Comparison of ENCODE assay signal across 12 mouse cellular contexts in genomic region chr9:108317572-108317971, GRCm38 (mm10). TPM values are rescaled to one million over a fixed set of nuclear protein-coding genes. Genes with fewer than 3 reads are reported as not detected.
DNase-seq lines count a peak whose midpoint lies in the region; ATAC-seq and TF ChIP-seq lines count a peak whose summit lies in the region.
"Had no signal": no experiment of that assay in that cellular context is flagged by ENCODE, and none has a peak within 500 bp of the region (broad histone marks: within the 10 kb centered on the region; RNA-seq: fewer than 3 reads in every experiment).

No protein-coding gene starts in this region.

- no peak for TF ChIP-seq POLR2A in CH12.LX (IDR thresholded peaks at IDR 0.05; ENCODE audit: low read depth, low read length)

- H3K9me3 ChIP-seq in kidney, embryonic 15.5 days (replicated peaks): no peaks in the 10 kb centered on the region
- H3K9me3 ChIP-seq in CH12.LX (replicated peaks; ENCODE audit: low read length): no peaks in the 10 kb centered on the region
- no peaks in the 10 kb centered on the region for H3K9me3 ChIP-seq in forebrain, embryonic 14.5 days (replicated peaks; ENCODE audit: control insufficient read depth, low read length)
- H3K9me3 ChIP-seq in midbrain, embryonic 13.5 days: no peaks in the 10 kb centered on the region

- dilution Hi-C loops in CH12.LX (cut with MboI; ENCODE audit: extremely low pct_ligation_motif_present, extremely low pct_unique_long_range_greater_than_20kb, low sequenced_read_pairs): no loop called here

- peak; percentile 32 to 46 for DNase-seq in kidney, postnatal 25 days
- DNase-seq in A20 (ENCODE audit: low read depth, low spot score): peak; percentile 32
- DNase-seq in CH12.LX (ENCODE audit: extremely low read depth): no peak
- DNase-seq in lung, postnatal 10 days: peak; percentile 30
- DNase-seq in forebrain, embryonic 14.5 days (ENCODE audit: low spot score): no peak
- DNase-seq: cerebellum, postnatal 14 days; gastrocnemius, postnatal 36 days; layer of hippocampus, adult 9-11 months had no signal

- H3K27me3 ChIP-seq in kidney, embryonic 15.5 days: no peaks in the 10 kb centered on the region
- no peaks in the 10 kb centered on the region for H3K27me3 ChIP-seq in CH12.LX (replicated peaks)
- no peaks in the 10 kb centered on the region for H3K27me3 ChIP-seq in forebrain, embryonic 14.5 days (replicated peaks; ENCODE audit: control insufficient read depth, insufficient read depth, low read length)
- no peaks in the 10 kb centered on the region for H3K27me3 ChIP-seq in midbrain, embryonic 13.5 days

- peak; percentile 27 for TF ChIP-seq RAD21 in CH12.LX (IDR thresholded peaks at IDR 0.05; ENCODE audit: low read depth, low read length)

- in situ Hi-C loops in CH12.LX (cut with MboI; ENCODE audit: low pct_ligation_motif_present, low pct_unique_long_range_greater_than_20kb, low sequenced_read_pairs): no loop called here

- H3K9ac ChIP-seq in kidney, embryonic 15.5 days: no peak overlapping the region
- no peak overlapping the region for H3K9ac ChIP-seq in CH12.LX (ENCODE audit: insufficient read depth, low read depth)
- H3K9ac ChIP-seq in forebrain, embryonic 14.5 days (ENCODE audit: low read length): no peak overlapping the region
- H3K9ac ChIP-seq in midbrain, embryonic 13.5 days (replicated peaks): no peak overlapping the region

- H3K36me3 ChIP-seq in kidney, embryonic 15.5 days: peaks cover 69% of the 10 kb centered on the region
- peaks cover 34 to 65% of the 10 kb centered on the region in 2 experiments for H3K36me3 ChIP-seq in CH12.LX (replicated peaks in 1 of 2; ENCODE audit: control insufficient read depth in 1 of 2, insufficient read depth in 1 of 2, low read length in 1 of 2)
- peaks cover 13% of the 10 kb centered on the region; the same call in 1 of the 2 replicates for H3K36me3 ChIP-seq in forebrain, embryonic 14.5 days (ENCODE audit: control insufficient read depth, insufficient read depth, low read length)
- H3K36me3 ChIP-seq in midbrain, embryonic 13.5 days: peaks cover 12% of the 10 kb centered on the region; the same call in 1 of the 2 replicates

- no peak overlapping the region for H3K4me2 ChIP-seq in kidney, embryonic 15.5 days
- H3K4me2 ChIP-seq in CH12.LX (ENCODE audit: insufficient read depth, low read depth, poor library complexity, severe bottlenecking): no peak overlapping the region
- H3K4me2 ChIP-seq in forebrain, embryonic 14.5 days (ENCODE audit: low read length): no peak overlapping the region
- no peak overlapping the region for H3K4me2 ChIP-seq in midbrain, embryonic 13.5 days (replicated peaks)

- H3K4me1 ChIP-seq in kidney, embryonic 15.5 days: no peaks in the 10 kb centered on the region
- 0 out of 4 replicates have a peak, but pooled peaks cover 0 to 3% of the 10 kb centered on the region in 2 experiments for H3K4me1 ChIP-seq in CH12.LX (ENCODE audit: control insufficient read depth in 1 of 2, insufficient read depth in 2 of 2)
- H3K4me1 ChIP-seq in forebrain, embryonic 14.5 days (ENCODE audit: control insufficient read depth, insufficient read depth, low read length): no peaks in the 10 kb centered on the region
- no peaks in the 10 kb centered on the region for H3K4me1 ChIP-seq in midbrain, embryonic 13.5 days (replicated peaks)

- no peak for TF ChIP-seq EP300 in CH12.LX (IDR thresholded peaks at IDR 0.05; ENCODE audit: low read length)

- ATAC-seq in kidney, embryonic 15.5 days (replicated peaks; ENCODE audit: low FRiP score): no peak
- no peak for ATAC-seq in forebrain, embryonic 14.5 days
- no peak for ATAC-seq in midbrain, embryonic 13.5 days
- ATAC-seq: inflammation-experienced regulatory T-cells, adult 6 months had no signal

- H3K4me3 ChIP-seq in kidney, embryonic 15.5 days (replicated peaks): no peak overlapping the region
- H3K4me3 ChIP-seq in CH12.LX (replicated peaks in 1 of 3; ENCODE audit: low read depth in 2 of 3, low read length in 2 of 3, poor library complexity in 1 of 3): no peak overlapping the region
- H3K4me3 ChIP-seq in forebrain, embryonic 14.5 days (ENCODE audit: low read depth, low read length): no peak overlapping the region
- no peak overlapping the region for H3K4me3 ChIP-seq in midbrain, embryonic 13.5 days (replicated peaks)
- H3K4me3 ChIP-seq: erythroblast, embryonic 14.5 days had no signal

- peak in 1 of 2 experiments; percentile 49; a peak in 2 of 4 replicates for TF ChIP-seq CTCF in CH12.LX (conservative IDR thresholded peaks at IDR 0.05 in 1 of 2, IDR thresholded peaks at IDR 0.05 in 1 of 2; ENCODE audit: low read depth in 2 of 2, low read length in 2 of 2)

- H3K79me2 ChIP-seq in CH12.LX (replicated peaks; ENCODE audit: control insufficient read depth, extremely low read depth, insufficient read depth, poor library complexity, severe bottlenecking): peaks cover 89% of the 10 kb centered on the region

- 93% methylated on average over 3 of the region's 3 CpGs for WGBS in kidney, embryonic 15.5 days
- 95% methylated on average over 3 of the region's 3 CpGs for WGBS in forebrain, embryonic 14.5 days
- over 99% methylated on average over 3 of the region's 3 CpGs for WGBS in midbrain, embryonic 13.5 days

- no peak overlapping the region for H3K27ac ChIP-seq in kidney, embryonic 15.5 days
- H3K27ac ChIP-seq in CH12.LX (ENCODE audit: insufficient read depth, low read depth): no peak overlapping the region
- H3K27ac ChIP-seq in forebrain, embryonic 14.5 days (ENCODE audit: low read depth, low read length): no peak overlapping the region
- no peak overlapping the region for H3K27ac ChIP-seq in midbrain, embryonic 13.5 days

TF ChIP-seq in CH12.LX, 34 proteins besides CTCF, POLR2A, EP300 and RAD21:
- no peak for TF ChIP-seq PAX5 (IDR thresholded peaks at IDR 0.05; ENCODE audit: low read length)
- no peak for TF ChIP-seq CHD2 (IDR thresholded peaks at IDR 0.05; ENCODE audit: low read length)
- no peak for TF ChIP-seq MAFK (IDR thresholded peaks at IDR 0.05; ENCODE audit: insufficient replicate concordance, low read length)
- TF ChIP-seq SIN3A (IDR thresholded peaks at IDR 0.05; ENCODE audit: low read length): no peak
- TF ChIP-seq SMC3 (IDR thresholded peaks at IDR 0.05; ENCODE audit: low read depth, low read length): no peak
- TF ChIP-seq TCF12 (IDR thresholded peaks at IDR 0.05; ENCODE audit: low read depth, low read length): no peak
- no peak for TF ChIP-seq UBTF (IDR thresholded peaks at IDR 0.05; ENCODE audit: low read depth, low read length)
- no peak for TF ChIP-seq KAT2A (IDR thresholded peaks at IDR 0.05; ENCODE audit: insufficient replicate concordance, low read length)
- TF ChIP-seq JUN (IDR thresholded peaks at IDR 0.05; ENCODE audit: insufficient read depth, low read depth, low read length): no peak
- TF ChIP-seq MEF2A (IDR thresholded peaks at IDR 0.05; ENCODE audit: borderline replicate concordance, low read depth, low read length): no peak
- TF ChIP-seq TBP (conservative IDR thresholded peaks at IDR 0.05; ENCODE audit: low read depth, low read length): no peak
- no peak for TF ChIP-seq ELF1 (IDR thresholded peaks at IDR 0.05; ENCODE audit: low read depth, low read length)
- no peak for TF ChIP-seq HCFC1 (IDR thresholded peaks at IDR 0.05; ENCODE audit: low read depth, low read length)
- no peak for TF ChIP-seq NELFE (IDR thresholded peaks at IDR 0.05; ENCODE audit: low read depth, low read length)
- TF ChIP-seq E2F4 (IDR thresholded peaks at IDR 0.05; ENCODE audit: insufficient replicate concordance, low read depth, low read length): no peak
- no peak for TF ChIP-seq ZMIZ1 (IDR thresholded peaks at IDR 0.05; ENCODE audit: low read depth, low read length)

RNA-seq across cellular contexts. Expression of gene Tcta, which starts 11.6 kb away (rescaled TPM):
- polyA plus RNA-seq in kidney, embryonic 15.5 days (2015; fragmentation: Nextera tagmentation; extraction: Ambion mirVana): 31.6 and 32.2 TPM in 2 replicates
- total RNA-seq in CH12.LX (2012; rRNA removed): 5.0 and 8.7 TPM in 2 replicates
- total RNA-seq in CH12.LX (2014; rRNA removed): 7.3 and 7.4 TPM in 2 replicates
- polyA plus RNA-seq in CH12.LX (2012; ENCODE audit: insufficient read length, low read depth): 3.0 and 5.0 TPM in 2 replicates
- polyA plus RNA-seq in forebrain, embryonic 14.5 days (2014; fragmentation: Nextera tagmentation; extraction: Ambion mirVana): 38.9 and 50.8 TPM in 2 replicates
- polyA plus RNA-seq in midbrain, embryonic 13.5 days (2015; fragmentation: Nextera tagmentation; extraction: Ambion mirVana): 52.6 and 57.5 TPM in 2 replicates

RNA-seq across cellular contexts. Expression of gene Rhoa, which starts 11.6 kb away (rescaled TPM):
- 462 and 484 TPM in 2 replicates for polyA plus RNA-seq in kidney, embryonic 15.5 days (2015; fragmentation: Nextera tagmentation; extraction: Ambion mirVana)
- 84.0 and 96.9 TPM in 2 replicates for total RNA-seq in CH12.LX (2012; rRNA removed)
- total RNA-seq in CH12.LX (2014; rRNA removed): 231 and 243 TPM in 2 replicates
- 308 TPM in 2 replicates for polyA plus RNA-seq in CH12.LX (2012; ENCODE audit: insufficient read length, low read depth)
- 276 and 307 TPM in 2 replicates for polyA plus RNA-seq in forebrain, embryonic 14.5 days (2014; fragmentation: Nextera tagmentation; extraction: Ambion mirVana)
- 288 and 306 TPM in 2 replicates for polyA plus RNA-seq in midbrain, embryonic 13.5 days (2015; fragmentation: Nextera tagmentation; extraction: Ambion mirVana)

RNA-seq across cellular contexts. Expression of gene Amt, which starts 20.9 kb away (rescaled TPM):
- 35.9 and 38.0 TPM in 2 replicates for polyA plus RNA-seq in kidney, embryonic 15.5 days (2015; fragmentation: Nextera tagmentation; extraction: Ambion mirVana)
- total RNA-seq in CH12.LX (2012; rRNA removed): 2.2 and 2.7 TPM in 2 replicates
- total RNA-seq in CH12.LX (2014; rRNA removed): 1.1 and 1.3 TPM in 2 replicates
- 1.5 and 2.1 TPM in 2 replicates for polyA plus RNA-seq in CH12.LX (2012; ENCODE audit: insufficient read length, low read depth)
- polyA plus RNA-seq in forebrain, embryonic 14.5 days (2014; fragmentation: Nextera tagmentation; extraction: Ambion mirVana): 13.2 and 13.4 TPM in 2 replicates
- polyA plus RNA-seq in midbrain, embryonic 13.5 days (2015; fragmentation: Nextera tagmentation; extraction: Ambion mirVana): 33.6 and 35.5 TPM in 2 replicates
- polyA plus RNA-seq: erythroblast, embryonic 14.5 days had no signal

RNA-seq across cellular contexts. Expression of gene Gpx1, which starts 21.1 kb away (rescaled TPM):
- 695 and 743 TPM in 2 replicates for polyA plus RNA-seq in kidney, embryonic 15.5 days (2015; fragmentation: Nextera tagmentation; extraction: Ambion mirVana)
- 506 and 595 TPM in 2 replicates for total RNA-seq in CH12.LX (2012; rRNA removed)
- 750 and 883 TPM in 2 replicates for total RNA-seq in CH12.LX (2014; rRNA removed)
- polyA plus RNA-seq in CH12.LX (2012; ENCODE audit: insufficient read length, low read depth): 694 and 813 TPM in 2 replicates
- 455 and 521 TPM in 2 replicates for polyA plus RNA-seq in forebrain, embryonic 14.5 days (2014; fragmentation: Nextera tagmentation; extraction: Ambion mirVana)
- polyA plus RNA-seq in midbrain, embryonic 13.5 days (2015; fragmentation: Nextera tagmentation; extraction: Ambion mirVana): 474 and 511 TPM in 2 replicates

RNA-seq across cellular contexts. Expression of gene Nicn1, which starts 27.3 kb away (rescaled TPM):
- polyA plus RNA-seq in kidney, embryonic 15.5 days (2015; fragmentation: Nextera tagmentation; extraction: Ambion mirVana): 31.3 and 41.0 TPM in 2 replicates
- total RNA-seq in CH12.LX (2012; rRNA removed) (9.3 and 12.9 TPM in 2 replicates), CH12.LX (2014; rRNA removed) (7.4 and 8.5 TPM in 2 replicates)
- 9.5 and 9.7 TPM in 2 replicates for polyA plus RNA-seq in CH12.LX (2012; ENCODE audit: insufficient read length, low read depth)
- polyA plus RNA-seq in forebrain, embryonic 14.5 days (2014; fragmentation: Nextera tagmentation; extraction: Ambion mirVana): 113 and 126 TPM in 2 replicates
- polyA plus RNA-seq in midbrain, embryonic 13.5 days (2015; fragmentation: Nextera tagmentation; extraction: Ambion mirVana): 118 TPM in 2 replicates
- polyA plus RNA-seq: erythroblast, embryonic 14.5 days had no signal

Comparison
In these comparisons a context has a peak if more than half of its experiments do, and no peak if none do; other contexts are left out.
1. DNase-seq: peak in kidney, postnatal 25 days (2 of 2), A20 (single experiment) and lung, postnatal 10 days (single experiment); none in CH12.LX (single experiment) and forebrain, embryonic 14.5 days (single experiment).